Mouse (Mus musculus) liver, adult 2 months (tissue): ENCODE results near the gene Tex19.2. TPM values are rescaled to one million over a fixed set of nuclear protein-coding genes. Genes with fewer than 3 reads are reported as not detected.

Source experiments
- DNase-seq: peaks from one replicate; pipeline ENCODE4 v3.0.0-alpha.2; 2011; ENCODE audit warnings: low read depth, low spot score; ENCODE audit errors: extremely low read depth
- H3K27ac ChIP-seq: fragments of 200-500 bp; replicated peaks from 2 replicates; pipeline ENCODE4 v1.5.1; 2012; ENCODE audit warnings: low read depth, mild to moderate bottlenecking, control low read depth, inconsistent platforms, low read length; ENCODE audit not compliant: insufficient read depth
- H3K27me3 ChIP-seq: fragments of 200-500 bp; 2 replicates; pipeline ENCODE4 v1.6.1; 2012; ENCODE audit warnings: mild to moderate bottlenecking, moderate library complexity, low read length, inconsistent platforms; ENCODE audit not compliant: control insufficient read depth, insufficient read depth
- H3K36me3 ChIP-seq: fragments of 200-500 bp; 2 replicates; pipeline ENCODE4 v1.6.1; 2012; ENCODE audit warnings: low read length, inconsistent platforms; ENCODE audit not compliant: control insufficient read depth, insufficient read depth
- H3K4me1 ChIP-seq: fragments of 200-500 bp; 2 replicates; pipeline ENCODE4 v1.6.1; 2011; ENCODE audit warnings: low read length; ENCODE audit not compliant: control insufficient read depth, insufficient read depth
- H3K4me3 ChIP-seq: fragments of 200-500 bp; 2 replicates; pipeline ENCODE4 v1.5.1; 2011; ENCODE audit warnings: low read depth, mild to moderate bottlenecking, control low read depth, low read length, moderate library complexity; ENCODE audit not compliant: insufficient read depth
- H3K79me2 ChIP-seq: fragments of 200-500 bp; 2 replicates; pipeline ENCODE4 v1.6.1; 2012; ENCODE audit warnings: inconsistent platforms, mild to moderate bottlenecking, low read length, moderate library complexity; ENCODE audit not compliant: control insufficient read depth, insufficient read depth
- H3K9ac ChIP-seq: fragments of 200-500 bp; 2 replicates; pipeline ENCODE4 v1.6.1; 2012; ENCODE audit warnings: low read depth, mild to moderate bottlenecking, control low read depth, inconsistent platforms, low read length
- CTCF ChIP-seq: fragments of 200-500 bp; IDR thresholded peaks from 2 replicates; pipeline ENCODE4 v1.5.1; 2011; ENCODE audit warnings: low read depth, low read length, control low read depth
- POLR2A ChIP-seq: fragments of 200-500 bp; IDR thresholded peaks from 2 replicates; pipeline ENCODE4 v1.6.1; 2011; ENCODE audit warnings: low read length, control low read depth; ENCODE audit not compliant: insufficient read depth; ENCODE audit errors: extremely low read depth
- WGBS: fragments of 180-500 bp; shearing (Covaris S2); methylation state at CpG from one replicate; pipeline ENCODE4 v1.1.7; 2018; 5-methylcytosine and 5-hydroxymethylcytosine counted together
- polyA plus RNA-seq: library from polyadenylated mRNA; depleted of rRNA; stranded (reverse); fragments of >200 nt; gene quantifications from 2 replicates; pipeline ENCODE4 v1.2.3, GENCODE M21; 2012
- total RNA-seq: library from RNA; depleted of rRNA; stranded (reverse); fragments of >200 nt; gene quantifications from 2 replicates; pipeline ENCODE4 v1.2.3, GENCODE M21; 2014

The Tex19.2 gene
- total and polyA plus RNA-seq, 2 experiments, result not detected

GRCm38 (mm10) chr11:121090943-121091342 lies 27.5 kb downstream of the Tex19.2 start:
- 78% methylated on average over 4 of the region's 4 CpGs for WGBS
- Histone ChIP-seq H3K36me3 (no peaks in the 10 kb centered on the region), H3K9ac (no peak overlapping the region), H3K4me3 (no peak overlapping the region), H3K27ac (no peak overlapping the region), H3K79me2 (no peaks in the 10 kb centered on the region), H3K4me1 (peaks cover 2% of the 10 kb centered on the region; the same call in 1 of the 2 replicates), H3K27me3 (no peaks in the 10 kb centered on the region)
- no peak for TF ChIP-seq CTCF
- no peak for TF ChIP-seq POLR2A
- no peak for DNase-seq

GRCm38 (mm10) chr11:121089756-121090546 lies 28.5 kb downstream of the Tex19.2 start:
- Histone ChIP-seq H3K27ac (no peak overlapping the region), H3K9ac (no peak overlapping the region), H3K36me3 (no peaks in the 10 kb centered on the region), H3K79me2 (no peaks in the 10 kb centered on the region), H3K4me1 (peaks cover 3% of the 10 kb centered on the region; the same call in 1 of the 2 replicates), H3K27me3 (no peaks in the 10 kb centered on the region), H3K4me3 (no peak overlapping the region)
- WGBS, result 89% methylated on average over 2 of the region's 2 CpGs
- no peak for DNase-seq
- TF ChIP-seq CTCF (no peak), POLR2A (no peak)

- H3K27ac ChIP-seq, result no peak overlapping the region
These were observed 29.5 kb downstream of the Tex19.2 start for GRCm38 (mm10) chr11:121088997-121089396.

GRCm38 (mm10) chr11:121086296-121086695 lies 32.2 kb downstream of the Tex19.2 start:
- Histone ChIP-seq H3K9ac (no peak overlapping the region), H3K4me1 (peaks cover 3% of the 10 kb centered on the region; the same call in 1 of the 2 replicates), H3K79me2 (no peaks in the 10 kb centered on the region), H3K27me3 (no peaks in the 10 kb centered on the region), H3K27ac (no peak overlapping the region; the same call in 1 of the 2 replicates), H3K4me3 (no peak overlapping the region), H3K36me3 (no peaks in the 10 kb centered on the region)
- no peak for TF ChIP-seq CTCF
- no peak for TF ChIP-seq POLR2A
- WGBS, result 24% methylated on average over 4 of the region's 4 CpGs
- peak; percentile 93 for DNase-seq

More at GRCm38 (mm10) chr11:121088997-121089396, 29.5 kb downstream of the Tex19.2 start:
- no peaks in the 10 kb centered on the region for H3K27me3 ChIP-seq
- H3K79me2 ChIP-seq, result no peaks in the 10 kb centered on the region
- DNase-seq, result peak; percentile 75
- H3K9ac ChIP-seq, result no peak overlapping the region
- no peaks in the 10 kb centered on the region for H3K36me3 ChIP-seq
- peaks cover 3% of the 10 kb centered on the region; the same call in 1 of the 2 replicates for H3K4me1 ChIP-seq
- 49% methylated on average over 6 of the region's 6 CpGs for WGBS
- TF ChIP-seq CTCF, result no peak
- no peak for TF ChIP-seq POLR2A
- H3K4me3 ChIP-seq, result no peak overlapping the region

DNA sequence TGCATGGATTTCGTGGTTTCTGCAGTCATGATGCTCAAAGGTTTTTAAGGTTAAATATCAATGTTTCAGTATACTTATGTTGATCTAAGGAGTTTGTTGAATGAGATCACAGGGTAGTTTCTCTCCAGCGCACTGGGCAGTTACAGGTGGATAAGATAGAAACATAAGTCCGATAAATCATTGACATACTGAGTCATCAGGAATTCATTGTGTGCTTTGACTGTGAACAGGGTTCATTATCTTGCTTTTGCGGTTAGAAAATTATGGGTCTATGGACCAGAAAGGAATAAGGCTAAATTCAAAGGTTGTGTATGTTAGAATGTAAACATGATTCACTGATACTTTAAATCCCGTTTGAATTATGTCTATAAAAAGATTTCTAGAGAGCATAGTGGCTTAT lies 33.3 kb downstream of the Tex19.2 start:
- WGBS, result 25% methylated on average over 5 of the region's 5 CpGs
- TF ChIP-seq CTCF (no peak), POLR2A (no peak)

GRCm38 (mm10) chr11:121082857-121083500 lies 35.5 kb downstream of the Tex19.2 start:
- DNase-seq, result peak; percentile 40
- peaks cover 3% of the 10 kb centered on the region; the same call in 1 of the 2 replicates for H3K4me1 ChIP-seq
- WGBS, result 17% methylated on average over 6 of the region's 6 CpGs
- H3K4me3 ChIP-seq, result no peak overlapping the region
- no peak for TF ChIP-seq POLR2A
- TF ChIP-seq CTCF, result no peak
- H3K27ac ChIP-seq, result peak overlapping the region; percentile 53
- H3K27me3 ChIP-seq, result no peaks in the 10 kb centered on the region
- H3K36me3 ChIP-seq, result no peaks in the 10 kb centered on the region
- H3K9ac ChIP-seq, result no peak overlapping the region
- H3K79me2 ChIP-seq, result no peaks in the 10 kb centered on the region

More for the DNA sequence above, 33.3 kb downstream of the Tex19.2 start:
- Histone ChIP-seq H3K79me2 (no peaks in the 10 kb centered on the region), H3K27ac (no peak overlapping the region), H3K4me3 (no peak overlapping the region), H3K4me1 (peaks cover 3% of the 10 kb centered on the region; the same call in 1 of the 2 replicates), H3K9ac (no peak overlapping the region), H3K36me3 (no peaks in the 10 kb centered on the region), H3K27me3 (no peaks in the 10 kb centered on the region)
- peak; percentile 45 for DNase-seq
